Mouse (Mus musculus): ENCODE results near the gene Brk1.
A peak's percentile ranks its signal among the peaks of the same experiment; 100 is the strongest.

Gene Brk1

DNA sequence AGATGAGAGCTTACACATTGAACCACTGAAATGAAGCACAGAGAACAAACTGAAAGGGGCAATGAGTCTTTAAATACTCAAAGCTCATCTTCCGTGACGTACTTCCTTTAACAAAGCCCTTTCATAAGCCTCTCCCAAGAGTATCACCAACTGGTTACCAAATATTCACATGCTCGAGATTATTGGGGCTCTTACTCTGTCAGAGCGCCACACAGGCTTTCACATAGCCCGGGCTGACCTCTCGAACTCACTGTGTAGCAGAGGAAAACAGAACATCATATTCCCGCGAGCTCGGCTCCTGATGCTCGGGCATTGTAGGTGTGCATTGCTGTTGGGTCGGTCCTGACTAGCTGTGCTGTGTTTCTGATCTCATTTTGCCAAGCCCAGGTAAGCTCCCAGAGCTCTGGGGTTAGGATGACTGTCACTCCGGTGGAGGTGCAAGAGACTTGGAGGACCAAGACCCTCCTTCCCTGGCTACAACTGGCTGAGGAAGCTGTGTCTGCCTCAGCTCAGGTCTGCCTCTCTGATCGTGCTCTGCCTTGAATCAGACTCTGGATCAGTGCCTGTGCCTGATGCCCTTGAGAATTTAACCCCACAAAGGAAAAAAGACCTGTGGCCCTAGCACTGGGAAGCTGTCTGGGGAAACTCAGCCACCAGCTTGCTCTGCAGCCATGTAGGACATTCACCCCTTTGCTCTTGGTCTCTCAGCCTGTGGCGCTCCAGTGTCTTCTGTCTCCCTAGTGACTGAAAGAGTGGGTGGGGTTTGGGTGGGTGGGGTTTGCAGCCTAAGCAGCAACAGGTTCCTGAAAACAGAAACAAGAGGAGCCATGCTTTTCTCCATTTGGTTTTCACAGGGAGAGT, 56.1 kb downstream of the Brk1 start:
- peak; percentile 84 for DNase-seq (ENCODE audit: low read depth)

DNA sequence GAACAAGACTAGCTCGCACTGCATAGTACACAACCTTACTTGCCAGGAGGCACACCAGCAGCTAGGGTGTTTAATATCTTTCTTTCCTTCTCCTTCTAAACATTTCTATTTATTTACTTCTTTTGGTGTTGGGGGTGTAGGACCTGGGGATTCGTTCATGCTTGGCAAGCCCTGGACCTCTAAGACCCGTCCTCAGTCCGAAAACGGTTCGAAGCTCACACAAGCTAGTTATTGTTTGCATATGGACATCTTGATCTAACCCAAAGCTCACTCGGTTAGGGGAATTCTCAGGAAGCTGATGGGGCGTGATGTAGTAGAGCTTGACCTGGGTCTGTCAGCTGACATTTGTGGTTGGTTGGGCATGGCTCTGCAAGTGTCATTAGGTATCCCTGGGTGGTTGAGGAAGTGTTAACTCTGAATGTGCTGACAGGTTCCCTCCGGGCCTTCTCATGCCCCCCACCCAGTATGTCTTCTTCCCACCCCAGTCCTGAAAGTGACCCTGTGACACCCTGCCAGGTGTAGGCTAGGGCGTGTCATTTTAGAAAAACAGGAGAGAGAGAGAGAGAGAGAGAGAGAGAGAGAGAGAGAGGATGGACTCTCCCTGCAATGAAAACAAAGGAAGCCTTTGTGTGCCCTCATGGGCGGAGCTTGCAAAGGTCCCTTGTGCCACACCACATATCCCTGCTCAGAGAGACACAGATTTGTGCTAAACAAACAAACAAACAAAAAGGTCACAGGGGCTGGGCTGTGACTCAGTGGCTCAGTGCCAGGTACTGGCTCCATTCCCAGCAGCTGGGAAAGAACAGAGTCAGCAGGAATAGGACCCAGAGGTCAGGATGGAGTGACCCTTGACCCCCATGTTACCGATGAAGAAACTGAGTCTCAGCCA, 57.0 kb downstream of the Brk1 start:
- DNase-seq (ENCODE audit: low read depth) = peak; percentile 91

DNA sequence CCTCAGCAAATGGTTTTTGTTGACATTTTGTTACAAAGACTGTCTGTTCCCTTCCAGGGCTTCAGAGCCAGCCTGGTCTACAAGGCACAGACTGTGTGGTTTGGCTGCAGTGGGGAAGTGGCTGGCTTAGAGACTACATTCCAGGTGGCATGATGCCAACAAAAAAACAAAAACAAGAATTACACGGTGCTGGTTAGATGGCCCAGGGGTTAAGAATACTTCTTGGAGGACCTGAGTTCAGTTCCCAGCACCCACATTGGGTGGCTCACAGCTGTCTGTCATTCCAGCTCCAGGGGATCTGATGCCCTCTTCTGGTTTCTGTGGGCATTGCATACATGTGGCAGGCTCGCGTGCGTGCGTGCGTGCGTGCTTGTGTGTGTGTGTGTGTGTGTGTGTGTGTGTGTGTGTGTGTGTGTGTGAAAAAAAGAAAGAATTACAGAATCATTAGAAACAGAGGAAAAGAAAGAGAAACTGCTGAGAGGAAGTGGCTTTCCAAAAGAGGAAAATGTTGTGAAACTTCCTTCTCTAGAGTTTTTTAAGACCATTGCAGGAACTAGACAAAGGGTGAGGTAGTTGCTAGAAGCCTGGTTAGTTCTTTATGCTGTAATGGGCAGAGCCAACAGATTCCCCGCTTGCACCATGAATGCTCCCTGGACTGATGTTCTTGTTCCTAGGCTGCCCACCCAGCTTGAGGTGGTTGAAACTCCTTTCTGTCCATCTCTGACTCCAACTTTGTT, 58.6 kb downstream of the Brk1 start:
- peak; percentile 61 for DNase-seq (ENCODE audit: low read depth)

DNA sequence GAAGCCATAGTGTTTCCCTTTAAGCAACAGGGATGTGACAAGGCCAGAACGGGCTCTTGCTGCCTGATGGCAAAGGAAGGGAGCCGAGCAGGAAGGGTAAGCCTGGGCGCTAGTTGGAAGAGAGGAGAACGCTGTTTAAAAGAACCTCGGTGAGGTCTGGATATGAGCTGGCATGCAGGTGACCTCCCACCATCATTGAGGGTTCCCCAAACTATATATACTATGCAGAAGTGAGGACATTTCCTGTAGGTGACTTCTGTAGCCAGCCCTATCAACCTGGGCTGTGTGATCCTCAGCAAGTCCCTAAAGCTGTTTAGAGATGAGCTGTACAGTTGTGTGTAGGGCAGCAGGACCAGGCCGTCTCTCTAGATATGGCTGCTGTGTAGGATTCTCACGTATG, 59.7 kb downstream of the Brk1 start:
- DNase-seq (ENCODE audit: low read depth) = peak; percentile 32
